Mouse (Mus musculus): ENCODE data around the gene Epb41l5. TPM values are rescaled to one million over a fixed set of nuclear protein-coding genes. Genes with fewer than 3 reads are reported as not detected.

Gene Epb41l5
- polyA plus RNA-seq, 1 experiment = 13.5 TPM

GRCm38 (mm10) chr1:119545164-119545563 is 103.6 kb downstream of the Epb41l5 start:
- TF ChIP-seq CTCF (IDR thresholded peaks at IDR 0.05; ENCODE audit: borderline replicate concordance, extremely low read depth, insufficient read depth, insufficient read length) (no peak), POLR2A (IDR thresholded peaks at IDR 0.05; ENCODE audit: borderline replicate concordance, extremely low read depth, insufficient read depth, insufficient read length, poor library complexity, severe bottlenecking) (no peak)
- no peak for DNase-seq (ENCODE audit: low read depth)

GRCm38 (mm10) chr1:119544611-119545155 is 104.1 kb downstream of the Epb41l5 start:
- no peak for DNase-seq (ENCODE audit: low read depth)
- TF ChIP-seq POLR2A (IDR thresholded peaks at IDR 0.05; ENCODE audit: borderline replicate concordance, extremely low read depth, insufficient read depth, insufficient read length, poor library complexity, severe bottlenecking) (no peak), CTCF (IDR thresholded peaks at IDR 0.05; ENCODE audit: borderline replicate concordance, extremely low read depth, insufficient read depth, insufficient read length) (no peak)

GRCm38 (mm10) chr1:119543316-119543715 is 105.5 kb downstream of the Epb41l5 start:
- TF ChIP-seq CTCF (IDR thresholded peaks at IDR 0.05; ENCODE audit: borderline replicate concordance, extremely low read depth, insufficient read depth, insufficient read length) = no peak
- TF ChIP-seq POLR2A (IDR thresholded peaks at IDR 0.05; ENCODE audit: borderline replicate concordance, extremely low read depth, insufficient read depth, insufficient read length, poor library complexity, severe bottlenecking) = no peak
- DNase-seq (ENCODE audit: low read depth) = no peak

- TF ChIP-seq CTCF (IDR thresholded peaks at IDR 0.05; ENCODE audit: borderline replicate concordance, extremely low read depth, insufficient read depth, insufficient read length) (no peak), POLR2A (IDR thresholded peaks at IDR 0.05; ENCODE audit: borderline replicate concordance, extremely low read depth, insufficient read depth, insufficient read length, poor library complexity, severe bottlenecking) (no peak)
Observed at GRCm38 (mm10) chr1:119541570-119541969, 107.2 kb downstream of the Epb41l5 start.

GRCm38 (mm10) chr1:119540836-119541557 is 107.8 kb downstream of the Epb41l5 start:
- no peak for DNase-seq (ENCODE audit: low read depth)
- TF ChIP-seq POLR2A (IDR thresholded peaks at IDR 0.05; ENCODE audit: borderline replicate concordance, extremely low read depth, insufficient read depth, insufficient read length, poor library complexity, severe bottlenecking) (no peak), CTCF (IDR thresholded peaks at IDR 0.05; ENCODE audit: borderline replicate concordance, extremely low read depth, insufficient read depth, insufficient read length) (no peak)

More at GRCm38 (mm10) chr1:119541570-119541969, 107.2 kb downstream of the Epb41l5 start:
- DNase-seq (ENCODE audit: low read depth) = no peak

GRCm38 (mm10) chr1:119539252-119539651 is 109.5 kb downstream of the Epb41l5 start:
- no peak for DNase-seq (ENCODE audit: low read depth)
- TF ChIP-seq CTCF (IDR thresholded peaks at IDR 0.05; ENCODE audit: borderline replicate concordance, extremely low read depth, insufficient read depth, insufficient read length) (no peak), POLR2A (IDR thresholded peaks at IDR 0.05; ENCODE audit: borderline replicate concordance, extremely low read depth, insufficient read depth, insufficient read length, poor library complexity, severe bottlenecking) (no peak)

- no peak for TF ChIP-seq CTCF (IDR thresholded peaks at IDR 0.05; ENCODE audit: borderline replicate concordance, extremely low read depth, insufficient read depth, insufficient read length)
- no peak for TF ChIP-seq POLR2A (IDR thresholded peaks at IDR 0.05; ENCODE audit: borderline replicate concordance, extremely low read depth, insufficient read depth, insufficient read length, poor library complexity, severe bottlenecking)
- DNase-seq (ENCODE audit: low read depth) = no peak
Observed at GRCm38 (mm10) chr1:119537651-119538050, 111.1 kb downstream of the Epb41l5 start.

GRCm38 (mm10) chr1:119536122-119536521 is 112.7 kb downstream of the Epb41l5 start:
- DNase-seq (ENCODE audit: low read depth) = no peak
- no peak for TF ChIP-seq CTCF (IDR thresholded peaks at IDR 0.05; ENCODE audit: borderline replicate concordance, extremely low read depth, insufficient read depth, insufficient read length)
- no peak for TF ChIP-seq POLR2A (IDR thresholded peaks at IDR 0.05; ENCODE audit: borderline replicate concordance, extremely low read depth, insufficient read depth, insufficient read length, poor library complexity, severe bottlenecking)

- TF ChIP-seq POLR2A (IDR thresholded peaks at IDR 0.05; ENCODE audit: borderline replicate concordance, extremely low read depth, insufficient read depth, insufficient read length, poor library complexity, severe bottlenecking) (no peak), CTCF (IDR thresholded peaks at IDR 0.05; ENCODE audit: borderline replicate concordance, extremely low read depth, insufficient read depth, insufficient read length) (no peak)
- DNase-seq (ENCODE audit: low read depth) = no peak
Observed at GRCm38 (mm10) chr1:119534341-119534740, 114.5 kb downstream of the Epb41l5 start.

- TF ChIP-seq CTCF (IDR thresholded peaks at IDR 0.05; ENCODE audit: borderline replicate concordance, extremely low read depth, insufficient read depth, insufficient read length) (no peak), POLR2A (IDR thresholded peaks at IDR 0.05; ENCODE audit: borderline replicate concordance, extremely low read depth, insufficient read depth, insufficient read length, poor library complexity, severe bottlenecking) (no peak)
- DNase-seq (ENCODE audit: low read depth) = peak; percentile 82
Observed at GRCm38 (mm10) chr1:119533093-119533805, 115.6 kb downstream of the Epb41l5 start.

- TF ChIP-seq POLR2A (IDR thresholded peaks at IDR 0.05; ENCODE audit: borderline replicate concordance, extremely low read depth, insufficient read depth, insufficient read length, poor library complexity, severe bottlenecking) (no peak), CTCF (IDR thresholded peaks at IDR 0.05; ENCODE audit: borderline replicate concordance, extremely low read depth, insufficient read depth, insufficient read length) (no peak)
- DNase-seq (ENCODE audit: low read depth) = no peak
Observed at GRCm38 (mm10) chr1:119532165-119532564, 116.6 kb downstream of the Epb41l5 start.

Data from brain, embryonic 14.5 days (tissue).